Mouse (Mus musculus): Measurements from ENCODE around the gene Per3.

Gene Per3

GRCm38 (mm10) chr4:150957106-150957458 lies 87.4 kb downstream of the Per3 start:
- DNase-seq (ENCODE audit: low spot score): no peak

- no peak for DNase-seq (ENCODE audit: low spot score)
Observed at GRCm38 (mm10) chr4:150956369-150957105, 87.9 kb downstream of the Per3 start.
